Mouse (Mus musculus): ENCODE measurements around the gene Gfra4.
A peak's percentile ranks its signal among the peaks of the same experiment; 100 is the strongest.
"Not testable (repeated sequence)": the region's sequence is repeated elsewhere in the genome, so short reads cannot be mapped to it uniquely, and the experiment has no call there.

Gene Gfra4

DNA sequence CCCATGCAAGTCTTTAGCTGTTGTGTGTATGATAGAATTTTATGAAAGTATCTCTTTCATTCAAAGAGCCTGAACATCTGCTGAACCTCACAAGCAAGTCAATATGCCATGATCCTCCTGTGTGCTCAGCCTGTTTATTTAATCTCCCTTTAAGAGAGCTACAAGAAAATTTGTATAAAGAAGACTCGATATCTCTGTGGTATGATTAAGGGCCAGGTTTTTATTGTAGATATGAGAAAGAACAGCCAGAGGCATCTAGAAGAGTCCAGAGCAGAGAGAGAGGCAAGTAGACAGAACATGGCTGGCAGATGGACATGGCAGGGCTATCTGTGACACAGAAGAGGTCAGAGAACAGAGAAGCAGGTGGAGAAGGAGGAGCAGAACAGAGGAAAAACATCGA, 3.1 kb upstream of the Gfra4 start:
- no peak for DNase-seq (ENCODE audit: low spot score)

DNA sequence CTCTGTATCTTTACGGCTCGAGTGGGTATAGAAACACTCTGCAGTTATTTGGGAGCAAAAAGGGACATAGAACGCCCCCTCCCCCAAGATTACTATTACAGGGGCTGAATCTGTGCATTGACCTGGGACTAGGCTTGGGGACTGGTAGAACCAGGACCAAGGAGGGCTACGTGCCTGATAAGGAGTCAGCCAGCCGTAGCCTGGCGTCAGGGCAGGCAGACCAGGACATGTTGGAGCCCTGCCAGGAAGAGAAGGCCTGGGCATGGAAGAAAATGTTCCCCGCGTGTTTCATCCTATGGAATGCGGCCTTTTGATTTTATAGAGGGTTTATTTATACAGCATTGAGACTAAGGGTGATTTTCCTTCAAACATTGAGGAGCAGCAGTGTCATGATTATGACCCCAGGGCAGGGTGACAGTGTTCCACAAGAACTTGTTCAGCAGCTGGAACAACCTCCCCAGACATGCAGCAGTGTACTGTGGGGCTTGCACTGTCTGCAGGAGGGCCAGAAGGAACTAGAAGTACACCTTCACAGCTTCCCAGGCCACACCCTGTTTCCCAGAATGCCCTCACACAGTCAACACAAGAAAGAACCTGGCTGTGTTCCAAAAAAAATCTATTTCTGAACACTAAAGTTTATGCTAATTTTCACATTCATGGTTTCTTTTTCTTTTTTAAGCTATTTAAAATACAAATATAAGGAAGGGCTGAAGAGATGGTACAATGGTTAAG, 2.3 kb upstream of the Gfra4 start:
- DNase-seq (ENCODE audit: low spot score) = no peak

DNA sequence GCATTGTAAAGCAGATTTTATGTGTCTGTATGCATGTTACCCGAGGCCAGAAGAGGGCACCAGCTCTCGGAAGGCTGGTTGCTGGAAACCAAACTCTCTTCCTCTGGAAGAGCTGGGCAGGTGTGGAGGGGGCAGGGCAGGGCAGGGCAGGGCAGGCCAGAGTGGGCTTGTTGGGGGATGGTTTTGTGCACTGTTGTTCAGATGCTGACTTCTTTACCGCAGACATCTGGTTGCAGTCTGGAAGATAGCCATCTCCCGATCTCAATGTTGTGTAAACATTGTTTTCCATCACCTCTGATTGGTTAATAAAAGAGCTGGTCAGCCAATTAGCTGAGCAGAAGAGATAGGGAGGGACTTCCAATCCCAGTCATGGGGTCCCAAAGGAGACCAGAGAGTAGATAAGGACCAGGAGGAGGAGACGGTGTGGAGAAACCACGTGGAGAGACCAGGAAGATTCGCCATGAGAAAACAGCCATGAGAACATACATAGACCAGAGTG, 1.5 kb upstream of the Gfra4 start:
- no peak for DNase-seq (ENCODE audit: low spot score)

DNA sequence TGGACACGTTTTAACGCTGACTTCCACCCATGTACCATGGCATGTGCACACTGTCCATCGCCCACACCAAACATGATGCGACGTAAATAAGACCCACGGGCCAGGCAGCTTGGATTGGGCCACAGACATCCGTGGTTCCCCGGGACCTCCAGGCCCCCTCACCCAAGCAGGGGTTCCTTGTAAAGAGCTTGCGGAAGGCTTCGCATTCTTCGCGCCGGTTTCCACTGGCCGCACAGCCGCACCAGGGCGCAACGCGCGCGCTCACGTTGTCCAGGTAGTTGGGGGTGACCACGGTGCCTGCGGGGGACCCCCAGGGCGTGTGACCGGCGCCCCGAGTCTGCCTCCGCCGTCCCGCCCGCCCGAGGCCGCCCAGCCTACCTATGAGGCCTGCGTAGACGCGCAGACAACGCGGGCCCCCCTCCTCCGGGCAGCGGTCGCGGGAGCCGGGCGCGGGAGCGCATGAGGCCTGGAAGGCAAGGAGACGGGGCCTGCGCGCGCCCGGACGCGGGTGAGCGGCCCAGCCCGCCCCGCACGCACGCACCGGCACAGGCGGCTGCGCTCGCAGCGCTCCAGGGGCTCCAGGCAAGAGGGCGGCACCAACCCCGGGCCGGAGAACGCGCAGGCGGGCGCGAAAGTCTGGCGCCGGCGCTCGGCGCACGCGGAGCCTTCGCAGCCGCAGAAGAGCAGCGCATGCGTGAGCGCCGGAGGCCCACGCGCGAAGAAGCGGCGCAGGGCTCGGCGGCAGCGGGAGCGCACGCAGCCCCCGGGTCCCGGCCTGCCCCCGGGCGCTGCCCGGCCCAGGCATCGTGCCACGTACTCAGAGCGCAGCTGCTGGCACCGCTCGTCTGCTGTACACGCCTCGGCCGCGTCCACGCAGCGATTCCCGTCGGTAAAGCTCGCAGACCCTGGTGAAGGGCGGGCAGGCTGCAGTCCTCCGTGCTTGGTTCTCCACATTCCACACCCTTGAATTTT, 1.7 kb downstream of the Gfra4 start:
- peak; percentile 42 for DNase-seq (ENCODE audit: low spot score)

DNA sequence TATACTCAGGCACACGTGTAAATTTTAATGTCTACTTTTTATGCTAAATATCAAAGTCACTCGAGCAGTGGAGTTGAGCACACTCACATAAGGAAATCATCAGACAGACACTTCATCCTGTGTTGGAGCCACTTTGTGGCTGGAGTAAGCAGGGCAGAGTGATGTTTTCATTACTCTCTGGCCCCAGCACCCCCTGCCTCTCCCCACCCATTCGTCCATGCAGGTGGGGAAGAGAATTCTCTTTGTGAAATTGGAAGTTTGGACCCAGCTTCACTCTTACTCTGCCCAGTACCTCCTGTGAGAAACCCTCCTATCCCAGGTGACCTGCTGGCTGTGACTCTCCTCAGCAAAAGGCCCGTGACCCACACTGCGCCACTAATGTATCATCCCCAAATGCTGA, 4.2 kb downstream of the Gfra4 start:
- DNase-seq (ENCODE audit: low spot score) = no peak

DNA sequence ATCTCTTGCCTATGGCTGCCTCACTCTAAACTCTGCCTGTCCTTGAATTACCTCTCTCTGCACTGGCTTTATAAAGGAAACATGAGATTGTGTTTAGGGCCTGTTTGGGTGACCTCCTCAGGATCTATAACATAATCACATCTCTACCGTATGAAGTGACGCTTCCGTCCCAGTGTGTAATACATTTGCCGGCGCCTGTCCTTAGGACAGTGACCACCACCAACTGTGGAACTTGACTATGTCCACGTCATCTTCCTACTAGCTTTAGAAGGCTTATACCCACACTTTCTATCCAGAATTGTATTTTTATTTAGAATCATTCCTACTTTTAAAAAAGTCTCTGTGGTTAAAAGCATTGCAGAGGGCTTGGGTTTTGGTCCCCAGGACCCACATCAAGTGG, 4.7 kb downstream of the Gfra4 start:
- DNase-seq (ENCODE audit: low spot score) = no peak

DNA sequence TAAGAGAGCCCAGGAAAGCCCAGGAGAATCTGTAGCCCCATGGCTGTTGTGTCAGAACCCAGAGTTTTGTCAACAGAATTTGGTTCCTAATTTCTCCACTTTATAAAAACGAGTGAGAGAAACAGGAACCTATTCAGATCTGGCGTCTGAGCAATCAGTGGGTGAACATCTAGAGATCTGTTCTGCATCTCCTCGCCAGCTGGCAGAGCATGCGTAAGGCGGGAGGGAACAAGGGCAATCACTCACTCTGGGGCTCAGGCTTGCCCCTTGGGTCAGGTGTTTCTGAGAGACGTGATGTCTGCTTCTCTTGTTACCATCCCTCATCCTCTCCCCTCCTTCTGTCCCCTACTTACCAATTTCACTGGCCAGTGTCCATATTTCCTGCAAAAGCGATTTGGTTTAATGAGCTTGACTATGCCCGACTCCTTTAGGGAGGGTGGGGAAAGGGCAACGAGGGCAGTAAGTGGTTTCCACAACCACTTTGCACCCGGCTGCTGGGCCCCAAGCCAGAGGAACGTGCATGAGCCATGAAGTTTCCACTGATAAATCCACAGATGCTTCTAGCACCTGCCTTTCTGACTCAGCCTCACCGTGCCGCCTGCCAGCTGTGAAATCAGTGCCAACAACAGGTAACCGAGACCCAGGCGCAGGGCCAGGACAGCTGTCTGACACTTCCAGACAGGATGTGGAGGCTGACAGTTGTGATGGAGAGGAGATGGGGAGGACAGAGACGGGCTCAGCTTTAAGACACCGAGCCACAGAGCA, 5.5 kb downstream of the Gfra4 start:
- no peak for DNase-seq (ENCODE audit: low spot score)

DNA sequence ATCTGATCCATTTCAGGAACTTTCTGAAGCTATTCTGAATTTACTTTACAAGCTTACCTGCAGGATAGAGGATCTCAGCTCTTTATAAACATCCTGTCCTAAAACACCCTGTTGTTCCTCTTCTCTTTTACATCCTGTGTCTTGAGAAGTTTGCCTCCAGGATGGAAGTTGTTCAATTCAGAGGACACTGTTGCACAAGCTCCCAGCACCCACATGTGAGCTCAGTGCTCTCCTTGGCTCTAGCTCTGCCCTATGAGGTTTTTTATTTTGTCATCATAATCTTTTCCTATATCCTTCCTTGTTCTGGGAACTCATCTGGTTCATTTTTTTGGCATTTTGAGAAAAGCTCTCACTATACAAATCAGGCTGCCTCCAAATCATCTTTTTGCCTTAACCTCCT, 6.1 kb downstream of the Gfra4 start:
- DNase-seq (ENCODE audit: low spot score) = no peak

DNA sequence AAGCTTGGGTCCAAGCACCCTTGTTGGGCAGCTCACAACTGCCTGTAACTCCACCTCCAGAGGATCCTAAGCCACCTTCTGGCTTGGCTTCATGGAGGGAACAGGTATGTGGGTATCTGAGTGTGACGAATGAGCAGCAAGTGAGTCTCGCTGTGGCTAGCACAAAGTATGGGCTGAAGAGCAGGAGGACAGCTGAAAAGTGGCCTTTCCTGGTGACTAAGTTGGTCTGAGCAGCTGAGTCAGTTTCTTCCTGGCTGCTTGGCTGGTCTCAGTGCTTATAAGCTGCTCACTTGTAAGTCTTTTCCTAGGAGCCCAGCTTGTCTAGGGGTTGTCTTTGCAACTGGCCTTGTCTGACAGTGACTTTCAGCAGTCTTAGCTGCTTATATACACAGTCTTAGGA, 6.5 kb downstream of the Gfra4 start:
- DNase-seq (ENCODE audit: low spot score) = no peak

DNA sequence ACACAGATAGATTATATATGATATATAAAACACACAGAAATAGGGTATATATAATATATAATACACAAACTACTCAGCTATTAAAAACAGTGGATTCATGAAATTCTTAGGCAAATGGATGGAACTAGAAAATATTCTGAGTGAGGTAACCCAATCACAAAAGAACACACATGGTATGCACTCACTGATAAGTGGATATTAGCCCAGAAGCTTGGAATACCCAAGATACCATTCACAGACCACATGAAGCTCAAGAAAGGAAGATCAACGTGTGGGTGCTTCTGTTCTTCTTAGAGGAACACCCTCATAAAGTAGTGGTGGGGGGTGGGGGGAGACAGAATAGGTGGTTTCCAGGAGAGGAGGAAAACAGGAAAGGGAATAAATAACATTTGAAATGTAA, 11.5 kb downstream of the Gfra4 start:
- not testable (repeated sequence) for DNase-seq (ENCODE audit: low spot score)

DNA sequence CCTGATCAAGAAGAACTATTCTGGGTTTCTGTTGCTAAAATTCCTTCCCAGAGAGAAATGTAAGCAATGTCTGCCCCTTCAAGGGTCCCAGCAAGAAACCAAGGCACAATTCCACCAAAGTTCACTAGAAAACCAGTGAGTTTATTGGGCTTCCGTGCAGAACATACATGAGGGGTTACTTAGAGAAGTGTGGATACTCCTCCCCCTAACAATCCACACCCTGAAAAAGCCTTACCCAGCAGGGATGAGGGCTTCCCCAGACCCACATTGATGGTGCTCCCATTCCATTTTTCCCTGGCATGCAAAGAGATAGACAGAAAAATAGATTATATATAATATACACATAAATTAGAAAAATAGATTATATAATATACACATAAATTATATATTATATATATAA, 11.9 kb downstream of the Gfra4 start:
- DNase-seq (ENCODE audit: low spot score) = no peak

DNA sequence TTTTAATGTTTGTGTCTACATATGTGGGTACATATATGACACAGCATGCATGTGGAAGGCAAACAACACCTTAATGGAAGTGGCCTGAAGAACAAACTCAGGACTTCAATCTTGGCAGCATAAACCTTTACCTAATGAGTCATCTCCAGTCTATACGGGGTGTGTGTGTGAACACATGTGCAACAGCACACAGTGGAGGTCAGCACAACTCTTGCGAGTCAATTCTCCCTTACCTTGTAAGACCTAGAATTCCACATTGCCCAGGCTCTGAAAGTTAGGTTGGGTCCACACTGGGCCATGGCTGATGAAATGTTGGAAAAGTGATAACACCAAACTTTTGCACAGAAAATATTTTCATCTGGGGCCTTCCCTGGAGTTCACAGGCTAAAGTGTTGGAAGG, 12.3 kb downstream of the Gfra4 start:
- no peak for DNase-seq (ENCODE audit: low spot score)

DNA sequence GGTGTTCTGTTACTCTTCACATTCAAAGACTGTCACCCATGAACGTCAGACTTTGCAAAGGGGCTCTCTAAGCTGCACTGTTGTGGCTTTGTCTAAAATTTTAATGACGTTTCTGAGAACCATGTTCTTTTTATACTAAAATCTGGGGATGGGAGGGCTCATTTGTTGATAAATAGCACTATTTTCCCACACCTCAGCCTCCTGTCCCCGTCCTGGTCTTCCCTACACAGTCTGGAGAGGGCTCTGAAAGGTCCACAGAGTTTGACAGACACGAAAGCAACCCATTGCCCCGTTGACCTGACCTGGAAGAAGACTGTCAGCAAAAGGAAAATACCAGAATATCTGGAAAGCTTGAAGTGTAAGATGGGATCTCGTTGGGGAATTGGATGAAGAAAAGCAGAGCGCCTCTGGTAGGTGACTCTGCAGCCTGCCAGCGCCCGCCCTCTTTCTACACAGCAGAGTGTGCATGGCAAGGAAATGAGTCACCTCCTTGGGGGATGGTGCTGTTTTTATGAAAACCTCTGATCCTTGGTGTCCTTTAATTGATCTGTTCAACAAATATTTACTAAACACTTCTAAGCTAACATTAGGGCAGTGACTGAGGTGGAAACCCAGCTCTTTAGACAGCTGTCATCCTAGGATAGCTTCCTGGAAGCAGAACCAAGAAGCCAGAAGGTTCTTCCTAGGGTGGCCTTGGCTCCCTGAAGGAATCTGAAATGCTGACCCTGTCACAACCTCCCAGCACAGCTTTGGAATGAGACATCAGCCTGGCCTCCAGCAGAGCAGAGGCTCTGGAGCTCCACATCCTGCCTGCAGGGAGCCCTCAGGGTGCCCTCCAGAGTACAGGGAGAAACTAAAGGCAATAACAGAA, 13.6 kb downstream of the Gfra4 start:
- DNase-seq (ENCODE audit: low spot score) = peak; percentile 42

DNA sequence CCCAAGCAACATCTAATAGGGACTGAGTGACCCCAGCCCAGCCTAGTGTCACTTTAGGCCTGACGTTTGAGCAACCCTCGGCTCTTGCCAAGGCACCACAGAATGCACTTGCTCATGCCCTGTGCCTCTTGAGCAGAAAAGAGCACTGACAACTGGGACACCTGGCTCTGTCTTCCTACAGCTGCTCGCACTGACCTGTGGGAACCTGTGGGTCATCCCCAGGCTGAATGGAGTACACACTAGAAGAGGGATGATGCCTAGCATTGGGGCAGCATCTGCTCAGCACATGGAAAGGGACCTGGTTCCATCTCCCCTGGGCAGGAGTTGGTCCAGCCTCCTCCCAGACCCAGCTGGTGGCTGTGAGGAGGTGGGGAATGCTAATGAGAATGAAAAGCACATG, 15.9 kb downstream of the Gfra4 start:
- no peak for DNase-seq (ENCODE audit: low spot score)

DNA sequence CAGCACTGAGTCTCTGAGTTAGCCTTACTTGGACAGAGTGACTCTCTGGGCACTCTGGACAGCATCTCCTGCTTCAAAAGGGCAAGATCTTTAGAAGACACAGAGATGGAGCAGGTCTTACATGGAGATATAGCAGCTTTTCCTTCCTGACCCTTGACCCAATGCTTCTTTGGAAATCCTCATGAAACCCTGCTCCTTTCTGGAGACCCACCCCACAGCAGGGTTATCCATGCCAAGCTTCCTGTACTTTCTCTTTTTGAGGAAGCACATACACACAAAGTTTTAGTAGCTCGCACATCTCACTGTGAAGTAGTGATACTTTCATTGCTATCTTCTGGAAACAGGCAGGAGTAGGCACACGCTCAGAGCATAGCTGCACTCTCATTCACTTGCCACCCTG, 17.7 kb downstream of the Gfra4 start:
- no peak for DNase-seq (ENCODE audit: low spot score)

DNA sequence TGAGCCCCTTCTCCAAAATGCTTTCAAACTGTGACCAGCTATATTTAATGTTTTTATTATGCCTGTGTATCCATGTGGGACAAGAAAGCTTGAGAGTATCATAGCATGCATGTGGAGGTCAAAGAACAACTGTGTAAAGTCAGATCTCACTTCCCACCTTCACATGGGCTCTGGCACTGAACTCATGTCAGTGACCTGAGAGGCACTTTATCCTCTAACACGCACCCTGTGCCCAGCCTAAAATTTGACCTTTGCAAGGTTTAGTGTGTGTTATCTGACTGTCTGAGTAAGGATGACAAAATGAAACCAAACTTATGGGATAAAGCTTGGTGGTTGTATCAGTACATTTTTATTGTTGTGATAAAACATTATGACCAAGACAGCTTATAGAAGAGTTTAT, 32.3 kb downstream of the Gfra4 start:
- no peak for DNase-seq (ENCODE audit: low spot score)

DNA sequence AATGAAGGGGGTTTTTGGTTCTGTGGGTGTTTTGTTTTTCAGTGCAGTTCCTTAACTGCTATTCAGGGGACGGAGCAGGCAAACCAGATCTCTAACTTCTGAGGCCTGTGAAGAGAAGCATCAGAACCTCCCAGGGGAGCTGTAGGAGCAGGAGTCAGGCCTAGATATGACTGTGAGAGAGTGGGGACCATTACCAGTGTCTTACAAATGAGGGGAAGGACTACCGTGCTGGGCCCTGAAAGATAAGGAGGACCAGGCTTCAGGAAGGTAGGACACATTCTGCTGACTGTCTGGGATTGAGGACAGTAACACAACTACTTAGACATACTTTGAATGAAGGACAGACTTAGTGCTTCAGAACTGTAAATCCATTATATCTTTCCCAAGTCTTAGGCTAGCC, 33.8 kb downstream of the Gfra4 start:
- DNase-seq (ENCODE audit: low spot score) = no peak

DNA sequence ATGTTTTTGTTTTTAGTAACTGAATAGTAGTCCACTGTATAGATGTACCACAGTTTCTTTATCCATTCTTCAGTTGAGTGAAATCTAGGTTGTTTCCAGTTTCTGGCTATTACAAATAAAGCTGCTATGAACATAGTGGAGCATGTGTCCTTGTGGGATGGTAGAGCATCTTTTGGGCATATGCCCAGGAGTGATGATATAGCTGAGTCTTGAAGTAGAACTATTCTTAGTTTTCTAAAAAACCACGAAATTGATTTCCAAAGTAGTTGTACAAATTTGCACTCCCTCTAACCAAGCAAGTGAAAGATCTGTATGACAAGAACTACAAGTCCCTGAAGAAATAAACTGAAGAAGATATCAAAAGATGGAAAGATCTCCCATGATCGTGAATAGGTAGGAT, 50.1 kb downstream of the Gfra4 start:
- no peak for DNase-seq (ENCODE audit: low spot score)
